9 mouse cellular contexts compared by ENCODE assay signal in genomic region chr4:152315498-152316213, GRCm38 (mm10). TPM values are rescaled to one million over a fixed set of nuclear protein-coding genes. Genes with fewer than 3 reads are reported as not detected.
A peak's percentile ranks its signal among the peaks of the same experiment; 100 is the strongest.
DNase-seq lines count a peak whose midpoint lies in the region; ATAC-seq lines count a peak whose summit lies in the region.
"Had no signal": no experiment of that assay in that cellular context is flagged by ENCODE, and none has a peak within 500 bp of the region (broad histone marks: within the 10 kb centered on the region; RNA-seq: fewer than 3 reads in every experiment).

No protein-coding gene starts in this region.

- DNase-seq in heart, postnatal 36 days: no peak
- DNase-seq in ZHBTc4 (ENCODE audit: low read depth, low spot score): peak; percentile 77
- no peak for DNase-seq in cerebellum, postnatal 36 days
- no peak for DNase-seq in T-cell, adult 2 months (ENCODE audit: low spot score)
- DNase-seq in frontal cortex, postnatal 25 days (ENCODE audit: low spot score in 2 of 2): no peak

- intact Hi-C loops in heart, postnatal 36 days (cut with DNase I): no loop called here

- H3K4me3 ChIP-seq in heart, embryonic 16.5 days (ENCODE audit: low read length): peak overlapping the region; percentile 62
- peak overlapping the region; percentile 37 for H3K4me3 ChIP-seq in hindbrain, embryonic 13.5 days
- H3K4me3 ChIP-seq in midbrain, embryonic 13.5 days (replicated peaks): peak overlapping the region; percentile 32

- peaks cover 34% of the 10 kb centered on the region for H3K27me3 ChIP-seq in heart, embryonic 16.5 days (ENCODE audit: control insufficient read depth, insufficient read depth, low read length)
- H3K27me3 ChIP-seq in hindbrain, embryonic 13.5 days: peaks cover 87% of the 10 kb centered on the region
- peaks cover 84% of the 10 kb centered on the region for H3K27me3 ChIP-seq in midbrain, embryonic 13.5 days

- ATAC-seq in heart, embryonic 16.5 days (replicated peaks; ENCODE audit: extremely low read depth, insufficient read depth, low FRiP score): no peak
- ATAC-seq in hindbrain, embryonic 13.5 days (ENCODE audit: low FRiP score): no peak
- ATAC-seq in midbrain, embryonic 13.5 days: no peak

- 3% methylated on average over 43 of the region's 43 CpGs for WGBS in heart, embryonic 16.5 days
- 1% methylated on average over 43 of the region's 43 CpGs for WGBS in hindbrain, embryonic 13.5 days
- WGBS in midbrain, embryonic 13.5 days: 1% methylated on average over 43 of the region's 43 CpGs

- peak overlapping the region; percentile 82 for H3K9ac ChIP-seq in heart, embryonic 16.5 days (ENCODE audit: low read length)
- H3K9ac ChIP-seq in hindbrain, embryonic 13.5 days: peak overlapping the region; percentile 62
- peak overlapping the region; percentile 47; the same call in 1 of the 2 replicates for H3K9ac ChIP-seq in midbrain, embryonic 13.5 days (replicated peaks)

- H3K9me3 ChIP-seq in heart, embryonic 16.5 days (replicated peaks; ENCODE audit: control insufficient read depth, low read length): no peaks in the 10 kb centered on the region
- no peaks in the 10 kb centered on the region for H3K9me3 ChIP-seq in hindbrain, embryonic 13.5 days
- no peaks in the 10 kb centered on the region for H3K9me3 ChIP-seq in midbrain, embryonic 13.5 days

- H3K4me2 ChIP-seq in heart, embryonic 16.5 days (ENCODE audit: low read depth, low read length): peak overlapping the region; percentile 81
- H3K4me2 ChIP-seq in hindbrain, embryonic 13.5 days: peak overlapping the region; percentile 57
- peak overlapping the region; percentile 54 for H3K4me2 ChIP-seq in midbrain, embryonic 13.5 days (replicated peaks)

- H3K36me3 ChIP-seq in heart, embryonic 16.5 days (ENCODE audit: control insufficient read depth, insufficient read depth): peaks cover 6% of the 10 kb centered on the region; the same call in 1 of the 2 replicates
- H3K36me3 ChIP-seq in hindbrain, embryonic 13.5 days: no peaks in the 10 kb centered on the region
- no peaks in the 10 kb centered on the region for H3K36me3 ChIP-seq in midbrain, embryonic 13.5 days

- H3K27ac ChIP-seq in heart, embryonic 16.5 days (ENCODE audit: low read length): peak overlapping the region; percentile 52
- no peak overlapping the region for H3K27ac ChIP-seq in hindbrain, embryonic 13.5 days
- no peak overlapping the region for H3K27ac ChIP-seq in midbrain, embryonic 13.5 days

- H3K4me1 ChIP-seq in heart, embryonic 16.5 days (ENCODE audit: control insufficient read depth, insufficient read depth, low read length): peaks cover 34% of the 10 kb centered on the region
- peaks cover 43% of the 10 kb centered on the region for H3K4me1 ChIP-seq in hindbrain, embryonic 13.5 days (replicated peaks)
- H3K4me1 ChIP-seq in midbrain, embryonic 13.5 days (replicated peaks): peaks cover 39% of the 10 kb centered on the region

RNA-seq across cellular contexts. Expression of gene Rnf207, which starts 3.1 kb away (rescaled TPM):
- polyA plus RNA-seq in heart, embryonic 16.5 days (2015; fragmentation: Nextera tagmentation; extraction: Ambion mirVana): 118 and 122 TPM in 2 replicates
- 10 to 100 TPM; 50.2 to 68.0 TPM for total RNA-seq in heart, postnatal 36 days (2021)
- polyA plus RNA-seq in hindbrain, embryonic 13.5 days (2015; fragmentation: Nextera tagmentation; extraction: Ambion mirVana): 5.2 and 7.7 TPM in 2 replicates
- 4.7 TPM in 2 replicates for polyA plus RNA-seq in midbrain, embryonic 13.5 days (2015; fragmentation: Nextera tagmentation; extraction: Ambion mirVana)
- total RNA-seq: liver, adult 2 months had no signal

RNA-seq across cellular contexts. Expression of gene Rpl22, which starts 9.9 kb away (rescaled TPM):
- 186 and 190 TPM in 2 replicates for polyA plus RNA-seq in heart, embryonic 16.5 days (2015; fragmentation: Nextera tagmentation; extraction: Ambion mirVana)
- 100 to 1,000 TPM; 276 to 293 TPM for total RNA-seq in heart, postnatal 36 days (2021)
- 205 and 218 TPM in 2 replicates for polyA plus RNA-seq in hindbrain, embryonic 13.5 days (2015; fragmentation: Nextera tagmentation; extraction: Ambion mirVana)
- 213 and 217 TPM in 2 replicates for polyA plus RNA-seq in midbrain, embryonic 13.5 days (2015; fragmentation: Nextera tagmentation; extraction: Ambion mirVana)

RNA-seq across cellular contexts. Expression of gene Icmt, which starts 18.6 kb away (rescaled TPM):
- 19.3 and 23.3 TPM in 2 replicates for polyA plus RNA-seq in heart, embryonic 16.5 days (2015; fragmentation: Nextera tagmentation; extraction: Ambion mirVana)
- total RNA-seq in heart, postnatal 36 days (2021): 10 to 100 TPM; 25.4 to 25.8 TPM
- polyA plus RNA-seq in hindbrain, embryonic 13.5 days (2015; fragmentation: Nextera tagmentation; extraction: Ambion mirVana): 17.2 and 18.4 TPM in 2 replicates
- polyA plus RNA-seq in midbrain, embryonic 13.5 days (2015; fragmentation: Nextera tagmentation; extraction: Ambion mirVana): 18.1 and 19.0 TPM in 2 replicates

RNA-seq across cellular contexts. Expression of gene Chd5, which starts 22.8 kb away (rescaled TPM):
- 0.02 and 0.04 TPM in 2 replicates for polyA plus RNA-seq in heart, embryonic 16.5 days (2015; fragmentation: Nextera tagmentation; extraction: Ambion mirVana)
- total RNA-seq in heart, postnatal 36 days (2021): under 1 TPM; 0.16 to 0.58 TPM
- 38.7 and 38.9 TPM in 2 replicates for polyA plus RNA-seq in hindbrain, embryonic 13.5 days (2015; fragmentation: Nextera tagmentation; extraction: Ambion mirVana)
- polyA plus RNA-seq in midbrain, embryonic 13.5 days (2015; fragmentation: Nextera tagmentation; extraction: Ambion mirVana): 30.0 and 32.1 TPM in 2 replicates
- polyA plus RNA-seq: liver, adult 2 months had no signal

RNA-seq across cellular contexts. Expression of gene Hes3, which starts 24.2 kb away (rescaled TPM):
- not detected in 2 replicates for polyA plus RNA-seq in heart, embryonic 16.5 days (2015; fragmentation: Nextera tagmentation; extraction: Ambion mirVana)
- not detected for total RNA-seq in heart, postnatal 36 days (2021)
- 0.38 and 0.79 TPM in 2 replicates for polyA plus RNA-seq in hindbrain, embryonic 13.5 days (2015; fragmentation: Nextera tagmentation; extraction: Ambion mirVana)
- 1.4 and 2.5 TPM in 2 replicates for polyA plus RNA-seq in midbrain, embryonic 13.5 days (2015; fragmentation: Nextera tagmentation; extraction: Ambion mirVana)
- total RNA-seq: liver, adult 2 months had no signal
- polyA plus RNA-seq: liver, adult 2 months had no signal

Comparison
In these comparisons a context has a peak if more than half of its experiments do, and no peak if none do; other contexts are left out.
1. RNA of gene Rnf207, which starts 3.1 kb away (polyA plus RNA-seq): 118 to 122 TPM in heart, embryonic 16.5 days; 5.2 to 7.7 TPM in hindbrain, embryonic 13.5 days and 4.7 TPM in midbrain, embryonic 13.5 days; every median in the first group is over 10 times any median in the second.
2. Peak in every context shown above with its lines, with median percentiles within 50 percentile points of each other: H3K4me2 ChIP-seq, H3K4me3 ChIP-seq and H3K9ac ChIP-seq.